Mouse (Mus musculus): Measurements from ENCODE around the gene Asap3. TPM values are rescaled to one million over a fixed set of nuclear protein-coding genes. Genes with fewer than 3 reads are reported as not detected.

Gene Asap3
- total and polyA plus RNA-seq, 3 experiments = 0.05 to 0.30 (median 0.05) TPM

DNA sequence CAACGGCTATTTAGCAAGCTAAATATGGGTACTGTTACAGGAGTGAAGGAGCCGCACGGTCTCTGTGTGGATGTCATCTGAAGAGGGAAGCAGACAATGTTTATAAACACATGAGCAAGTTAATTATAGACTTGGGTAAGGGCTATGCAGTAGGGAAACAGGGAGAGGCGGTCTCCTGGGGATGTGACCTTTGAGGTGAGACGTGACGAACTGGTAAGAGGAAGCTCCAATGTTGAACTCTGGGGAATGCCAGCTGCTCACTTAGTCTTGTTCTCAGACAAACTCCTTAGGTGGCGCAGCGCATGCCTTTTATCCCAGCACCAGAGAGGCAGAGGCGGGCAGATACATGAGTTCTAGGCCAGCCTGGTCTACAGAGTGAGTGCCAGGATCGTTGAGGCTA is 55.7 kb downstream of the Asap3 start:
- DNase-seq (ENCODE audit: low spot score) (no peak), ATAC-seq (ENCODE audit: extremely low read depth, insufficient number of reproducible peaks, low FRiP score, poor library complexity, severe bottlenecking) (no peak)
- no peaks in the 10 kb centered on the region for H3K36me3 ChIP-seq (replicated peaks)

DNA sequence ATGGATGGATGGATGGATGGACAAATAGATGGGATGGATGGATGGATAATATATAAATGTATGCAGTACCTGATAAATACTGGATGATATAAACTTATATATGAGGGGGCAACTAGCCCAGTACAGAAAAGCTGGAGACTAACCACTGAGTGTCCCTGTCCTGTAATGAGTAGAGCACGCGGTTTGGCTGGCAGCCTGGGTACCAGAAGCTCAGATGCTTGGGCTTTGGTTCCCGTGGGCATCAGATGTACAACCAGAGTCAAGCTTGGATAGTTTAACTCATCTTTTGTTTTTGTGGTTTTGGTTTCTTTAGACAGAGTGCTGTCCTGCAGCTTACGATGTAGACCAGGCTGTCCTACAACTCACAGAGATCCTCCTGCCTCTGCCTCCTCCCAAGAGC is 57.4 kb downstream of the Asap3 start:
- ATAC-seq (ENCODE audit: extremely low read depth, insufficient number of reproducible peaks, low FRiP score, poor library complexity, severe bottlenecking) (no peak), DNase-seq (ENCODE audit: low spot score) (no peak)
- no peaks in the 10 kb centered on the region for H3K9me3 ChIP-seq (replicated peaks)
- H3K4me3 ChIP-seq (ENCODE audit: low read depth, low read length) = no peak overlapping the region
- no peaks in the 10 kb centered on the region for H3K36me3 ChIP-seq (replicated peaks)
- TF ChIP-seq TAL1 (conservative IDR thresholded peaks at IDR 0.05; ENCODE audit: low read depth, low read length) = no peak
- no peak for TF ChIP-seq GATA1 (IDR thresholded peaks at IDR 0.05; ENCODE audit: borderline replicate concordance, low read length)
- TF ChIP-seq GATA2 (IDR thresholded peaks at IDR 0.05; ENCODE audit: borderline replicate concordance, low read depth, low read length) = no peak
- no peak for TF ChIP-seq CTCF (IDR thresholded peaks at IDR 0.05; ENCODE audit: low read depth, low read length)
- no peak for TF ChIP-seq POLR2AphosphoS5 (IDR thresholded peaks at IDR 0.05; ENCODE audit: insufficient replicate concordance, low read depth, low read length)
- peaks cover 9% of the 10 kb centered on the region for H3K4me1 ChIP-seq (ENCODE audit: insufficient read depth, low read depth, low read length)
- H3K27me3 ChIP-seq (ENCODE audit: insufficient read depth, low read length) = peaks cover 38% of the 10 kb centered on the region

More for the DNA sequence above, 55.7 kb downstream of the Asap3 start:
- Histone ChIP-seq H3K4me1 (ENCODE audit: insufficient read depth, low read depth, low read length) (peaks cover 15% of the 10 kb centered on the region), H3K27me3 (ENCODE audit: insufficient read depth, low read length) (peaks cover 42% of the 10 kb centered on the region), H3K9me3 (replicated peaks) (no peaks in the 10 kb centered on the region), H3K4me3 (ENCODE audit: low read depth, low read length) (no peak overlapping the region)
- TF ChIP-seq TAL1 (conservative IDR thresholded peaks at IDR 0.05; ENCODE audit: low read depth, low read length) (no peak), CTCF (IDR thresholded peaks at IDR 0.05; ENCODE audit: low read depth, low read length) (no peak), GATA2 (IDR thresholded peaks at IDR 0.05; ENCODE audit: borderline replicate concordance, low read depth, low read length) (no peak), POLR2AphosphoS5 (IDR thresholded peaks at IDR 0.05; ENCODE audit: insufficient replicate concordance, low read depth, low read length) (no peak), GATA1 (IDR thresholded peaks at IDR 0.05; ENCODE audit: borderline replicate concordance, low read length) (no peak)

DNA sequence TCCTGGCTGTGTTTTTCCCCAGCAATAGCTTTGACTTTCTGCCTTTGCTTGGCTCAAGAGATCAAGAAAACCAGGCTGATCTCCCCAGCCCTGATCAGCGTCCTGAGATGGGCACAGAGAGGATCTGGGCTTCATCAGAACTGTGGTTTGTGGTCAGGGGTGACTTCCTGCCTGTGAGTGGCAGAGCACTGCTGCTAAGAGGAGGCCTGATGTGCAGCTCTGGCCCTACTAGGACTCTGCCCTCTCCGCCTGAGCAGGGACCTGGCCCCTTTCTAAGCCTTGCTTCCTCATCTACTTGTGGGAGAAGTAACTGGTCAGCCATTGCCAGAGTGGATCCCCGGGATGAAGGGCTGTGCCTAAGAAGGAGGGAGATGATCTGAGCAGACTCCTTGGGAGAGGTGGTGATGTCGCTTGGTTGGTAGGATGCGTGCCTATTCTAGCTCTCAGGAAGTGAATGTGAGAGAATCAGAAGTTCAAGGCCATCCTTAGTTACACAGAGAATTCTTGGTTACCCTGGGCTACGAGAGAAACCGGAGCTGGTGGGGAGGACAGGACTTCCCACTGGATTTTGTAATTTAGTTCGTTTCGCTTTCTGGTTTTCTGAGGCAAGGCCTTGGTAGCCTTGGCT is 60.7 kb downstream of the Asap3 start:
- H3K4me3 ChIP-seq (ENCODE audit: low read depth, low read length) = no peak overlapping the region
- no peaks in the 10 kb centered on the region for H3K9me3 ChIP-seq (replicated peaks)
- peak; percentile 80 for ATAC-seq (ENCODE audit: extremely low read depth, insufficient number of reproducible peaks, low FRiP score, poor library complexity, severe bottlenecking)
- H3K36me3 ChIP-seq (replicated peaks) = no peaks in the 10 kb centered on the region
- peaks cover 9% of the 10 kb centered on the region for H3K4me1 ChIP-seq (ENCODE audit: insufficient read depth, low read depth, low read length)
- peak; percentile 17 for DNase-seq (ENCODE audit: low spot score)
- H3K27me3 ChIP-seq (ENCODE audit: insufficient read depth, low read length) = peaks cover 31% of the 10 kb centered on the region
- TF ChIP-seq POLR2AphosphoS5 (IDR thresholded peaks at IDR 0.05; ENCODE audit: insufficient replicate concordance, low read depth, low read length) (no peak), TAL1 (conservative IDR thresholded peaks at IDR 0.05; ENCODE audit: low read depth, low read length) (no peak), CTCF (IDR thresholded peaks at IDR 0.05; ENCODE audit: low read depth, low read length) (no peak), GATA1 (IDR thresholded peaks at IDR 0.05; ENCODE audit: borderline replicate concordance, low read length) (no peak), GATA2 (IDR thresholded peaks at IDR 0.05; ENCODE audit: borderline replicate concordance, low read depth, low read length) (no peak)

DNA sequence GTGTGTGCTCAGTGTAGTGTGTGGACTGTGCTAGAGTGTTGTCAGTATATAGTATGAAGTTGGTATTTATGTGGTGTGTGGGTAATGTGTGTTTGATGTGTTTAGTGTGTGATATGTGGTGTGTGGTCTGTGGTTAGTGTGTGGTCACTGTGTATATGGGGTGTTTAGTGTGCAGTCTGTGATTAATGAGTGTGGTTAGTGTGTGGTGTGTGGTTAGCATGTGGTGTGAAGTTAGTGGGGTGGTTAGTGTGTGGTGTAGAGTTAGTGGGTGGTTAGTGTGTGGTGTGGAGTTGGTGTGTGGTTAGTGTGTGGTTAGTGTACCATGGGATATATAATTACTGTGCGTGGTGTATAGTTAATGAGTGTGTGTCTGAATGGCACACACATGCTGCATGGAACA is 62.7 kb downstream of the Asap3 start:
- no peak for ATAC-seq (ENCODE audit: extremely low read depth, insufficient number of reproducible peaks, low FRiP score, poor library complexity, severe bottlenecking)
- Histone ChIP-seq H3K9me3 (replicated peaks) (no peaks in the 10 kb centered on the region), H3K4me3 (ENCODE audit: low read depth, low read length) (no peak overlapping the region), H3K36me3 (replicated peaks) (no peaks in the 10 kb centered on the region), H3K4me1 (ENCODE audit: insufficient read depth, low read depth, low read length) (peaks cover 9% of the 10 kb centered on the region), H3K27me3 (ENCODE audit: insufficient read depth, low read length) (peaks cover 39% of the 10 kb centered on the region)
- TF ChIP-seq GATA2 (IDR thresholded peaks at IDR 0.05; ENCODE audit: borderline replicate concordance, low read depth, low read length) (no peak), TAL1 (conservative IDR thresholded peaks at IDR 0.05; ENCODE audit: low read depth, low read length) (no peak), POLR2AphosphoS5 (IDR thresholded peaks at IDR 0.05; ENCODE audit: insufficient replicate concordance, low read depth, low read length) (no peak), CTCF (IDR thresholded peaks at IDR 0.05; ENCODE audit: low read depth, low read length) (no peak), GATA1 (IDR thresholded peaks at IDR 0.05; ENCODE audit: borderline replicate concordance, low read length) (no peak)
- DNase-seq (ENCODE audit: low spot score) = no peak

DNA sequence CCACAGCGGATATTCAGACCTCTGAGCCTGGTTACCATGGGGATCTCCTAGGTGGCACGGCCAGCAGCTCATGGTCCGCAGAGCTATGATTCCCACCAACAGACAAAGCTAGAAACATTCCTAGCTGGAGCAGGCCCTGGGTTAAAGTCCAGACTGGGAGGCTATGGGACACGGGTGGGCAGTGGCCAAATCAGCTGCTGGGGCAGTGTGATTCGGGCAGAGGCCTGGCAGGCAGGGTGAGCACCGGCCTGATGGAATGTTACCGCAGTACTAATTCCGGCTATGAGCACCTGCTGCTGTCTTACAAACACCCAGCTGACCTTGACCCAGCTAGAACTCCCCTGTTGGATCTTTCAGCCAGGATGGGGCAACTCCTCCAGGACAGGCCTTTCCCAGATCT is 64.5 kb downstream of the Asap3 start:
- peaks cover 42% of the 10 kb centered on the region for H3K27me3 ChIP-seq (ENCODE audit: insufficient read depth, low read length)

DNA sequence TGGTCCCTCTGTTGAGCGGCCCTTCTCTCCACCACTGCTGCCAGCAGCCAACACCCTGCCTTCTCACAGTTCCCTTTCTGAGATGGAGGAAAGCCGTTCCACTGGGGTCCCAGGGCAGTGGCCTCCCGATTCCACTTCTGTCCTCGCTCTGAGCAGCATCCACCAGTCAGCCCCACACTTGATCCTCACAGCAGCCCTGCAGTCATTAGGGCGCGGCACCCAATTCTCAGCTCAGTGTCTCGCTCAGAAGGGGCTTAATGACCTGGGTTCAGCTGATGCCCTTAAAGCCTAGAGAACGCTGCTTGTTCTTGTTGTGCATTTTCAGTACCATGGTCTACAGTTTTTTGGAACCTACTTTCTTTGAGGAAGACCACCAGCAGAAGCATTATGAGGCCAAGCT is 74.9 kb downstream of the Asap3 start:
- Histone ChIP-seq H3K27me3 (ENCODE audit: insufficient read depth, low read length) (peaks cover 32% of the 10 kb centered on the region), H3K4me3 (ENCODE audit: low read depth, low read length) (no peak overlapping the region), H3K9me3 (replicated peaks) (no peaks in the 10 kb centered on the region), H3K4me1 (ENCODE audit: insufficient read depth, low read depth, low read length) (peaks cover 16% of the 10 kb centered on the region), H3K36me3 (replicated peaks) (no peaks in the 10 kb centered on the region)
- DNase-seq (ENCODE audit: low spot score) (no peak), ATAC-seq (ENCODE audit: extremely low read depth, insufficient number of reproducible peaks, low FRiP score, poor library complexity, severe bottlenecking) (no peak)
- no peak for TF ChIP-seq TAL1 (conservative IDR thresholded peaks at IDR 0.05; ENCODE audit: low read depth, low read length)
- TF ChIP-seq GATA2 (IDR thresholded peaks at IDR 0.05; ENCODE audit: borderline replicate concordance, low read depth, low read length) = no peak
- no peak for TF ChIP-seq GATA1 (IDR thresholded peaks at IDR 0.05; ENCODE audit: borderline replicate concordance, low read length)
- no peak for TF ChIP-seq POLR2AphosphoS5 (IDR thresholded peaks at IDR 0.05; ENCODE audit: insufficient replicate concordance, low read depth, low read length)
- TF ChIP-seq CTCF (IDR thresholded peaks at IDR 0.05; ENCODE audit: low read depth, low read length) = no peak

More for the DNA sequence above, 64.5 kb downstream of the Asap3 start:
- TF ChIP-seq GATA2 (IDR thresholded peaks at IDR 0.05; ENCODE audit: borderline replicate concordance, low read depth, low read length) (no peak), CTCF (IDR thresholded peaks at IDR 0.05; ENCODE audit: low read depth, low read length) (no peak), POLR2AphosphoS5 (IDR thresholded peaks at IDR 0.05; ENCODE audit: insufficient replicate concordance, low read depth, low read length) (no peak), TAL1 (conservative IDR thresholded peaks at IDR 0.05; ENCODE audit: low read depth, low read length) (no peak), GATA1 (IDR thresholded peaks at IDR 0.05; ENCODE audit: borderline replicate concordance, low read length) (no peak)
- H3K9me3 ChIP-seq (replicated peaks) = no peaks in the 10 kb centered on the region
- no peak for ATAC-seq (ENCODE audit: extremely low read depth, insufficient number of reproducible peaks, low FRiP score, poor library complexity, severe bottlenecking)
- H3K4me1 ChIP-seq (ENCODE audit: insufficient read depth, low read depth, low read length) = peaks cover 9% of the 10 kb centered on the region
- DNase-seq (ENCODE audit: low spot score) = no peak
- H3K36me3 ChIP-seq (replicated peaks) = no peaks in the 10 kb centered on the region
- H3K4me3 ChIP-seq (ENCODE audit: low read depth, low read length) = no peak overlapping the region
